Mouse (Mus musculus): ENCODE measurements at regions not wholly inside any gene's neighbourhood (a gene's known extent, or its start where the extent isn't known, plus 50 kb on each side); places are given as distances from the start of the nearest gene placed in this dataset.

DNA sequence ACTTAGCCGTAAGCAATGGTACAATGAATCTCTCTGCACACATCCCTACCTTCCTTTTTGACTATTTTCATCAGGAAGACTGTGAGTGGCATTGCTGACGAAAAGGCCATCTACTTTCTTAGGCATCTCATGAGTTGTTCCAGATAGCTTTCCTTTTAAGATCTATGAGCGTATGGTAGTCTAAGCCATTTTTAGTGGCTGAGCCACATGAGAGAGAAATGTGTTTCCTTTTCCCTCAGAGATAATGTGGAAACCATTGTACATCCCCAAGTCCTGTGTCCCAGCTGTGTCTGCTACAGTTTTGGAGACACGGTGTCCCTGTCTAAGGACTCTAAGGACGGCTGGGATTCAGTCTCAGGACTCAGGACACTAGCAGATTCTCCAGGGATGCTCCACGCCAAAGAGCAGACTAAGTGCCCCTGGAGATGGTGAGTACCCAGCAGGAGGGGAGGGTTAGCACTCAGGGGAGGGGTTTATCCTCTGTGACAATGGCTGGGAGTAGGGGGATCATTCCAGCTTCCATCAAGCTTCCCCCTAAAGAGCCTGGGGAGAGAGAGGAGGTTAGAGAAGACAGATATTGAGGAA, 199.0 kb downstream of the Cdca7 start:
- no peak for DNase-seq (ENCODE audit: low spot score)

DNA sequence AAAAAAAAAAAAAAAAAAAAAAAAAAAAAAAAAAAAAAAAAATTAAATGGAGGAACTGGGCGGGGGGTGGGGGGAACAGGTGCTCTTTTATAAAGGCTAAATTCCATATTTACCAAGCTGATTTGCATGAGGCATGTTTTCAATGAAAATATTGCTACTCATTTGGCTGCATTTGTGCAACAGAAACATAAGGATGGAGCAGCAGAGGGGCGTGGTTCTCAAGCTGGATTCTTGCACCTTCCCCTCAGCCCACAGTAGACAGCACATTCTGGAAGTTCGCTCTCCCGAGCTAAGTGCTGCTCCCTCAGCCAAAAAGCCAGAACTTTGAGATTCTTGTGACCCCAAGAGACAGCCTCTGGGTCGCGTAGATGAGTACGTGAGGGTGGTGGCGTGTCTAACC, 201.8 kb downstream of the Cdca7 start:
- DNase-seq (ENCODE audit: low spot score) = no peak

GRCm38 (mm10) chr2:72688031-72688430, 212.1 kb downstream of the Cdca7 start:
- no peak for DNase-seq (ENCODE audit: low spot score)

GRCm38 (mm10) chr2:72701081-72701480, 225.1 kb downstream of the Cdca7 start:
- no peak for DNase-seq (ENCODE audit: low spot score)

DNA sequence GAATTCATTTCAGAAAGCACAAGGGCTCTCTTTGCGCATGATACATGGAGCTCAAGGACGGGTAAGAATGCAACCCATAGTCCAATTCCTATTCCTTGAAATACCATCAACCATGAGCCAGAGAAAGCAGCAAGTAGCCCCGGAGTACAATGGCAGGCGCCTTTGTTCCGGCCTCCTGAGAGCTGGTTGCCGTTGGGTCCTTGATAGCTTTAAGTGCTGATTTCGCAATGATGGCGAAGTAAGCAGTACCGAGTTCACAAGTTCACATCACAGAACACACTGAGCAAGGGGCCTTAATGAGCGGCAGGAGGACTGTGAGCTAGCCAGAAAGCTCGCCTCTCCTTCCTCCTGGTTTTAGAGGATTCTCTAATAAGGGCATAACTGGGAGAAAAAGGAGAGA, 227.3 kb downstream of the Cdca7 start:
- no peak for DNase-seq (ENCODE audit: low spot score)

GRCm38 (mm10) chr2:72707676-72708659, 232.0 kb downstream of the Cdca7 start:
- no peak for DNase-seq (ENCODE audit: low spot score)

DNA sequence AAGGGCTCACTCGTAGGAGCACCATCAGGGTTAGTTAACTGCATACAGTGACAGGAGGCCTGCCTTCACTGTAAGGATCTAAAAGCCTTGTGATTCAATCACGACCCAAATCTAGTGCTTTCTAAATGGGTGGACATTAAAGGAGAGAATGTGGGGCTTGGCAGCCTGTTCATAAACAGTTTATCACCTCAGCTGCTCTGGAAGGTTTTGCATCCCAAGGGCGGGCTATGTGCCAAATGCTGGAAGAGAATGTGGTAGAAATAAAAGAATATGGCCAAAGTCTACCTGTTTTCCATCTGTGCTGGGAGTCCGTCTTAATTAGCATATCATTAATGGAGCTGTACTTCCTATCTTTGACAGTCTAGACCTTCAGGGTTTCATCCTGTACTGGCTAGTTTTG, 241.0 kb downstream of the Cdca7 start:
- no peak for DNase-seq (ENCODE audit: low spot score)

GRCm38 (mm10) chr2:72728699-72729098, 251.5 kb downstream of the Sp3 start:
- peak; percentile 67 for DNase-seq (ENCODE audit: low spot score)

- peak; percentile 38 for DNase-seq (ENCODE audit: low spot score)
These were observed 246.9 kb downstream of the Sp3 start for GRCm38 (mm10) chr2:72733371-72733770.

GRCm38 (mm10) chr2:72735035-72735434, 245.2 kb downstream of the Sp3 start:
- no peak for DNase-seq (ENCODE audit: low spot score)

GRCm38 (mm10) chr2:72736685-72737084, 243.6 kb downstream of the Sp3 start:
- DNase-seq (ENCODE audit: low spot score) = no peak

GRCm38 (mm10) chr2:72740391-72741361, 239.6 kb downstream of the Sp3 start:
- DNase-seq (ENCODE audit: low spot score) = peak; percentile 11

DNA sequence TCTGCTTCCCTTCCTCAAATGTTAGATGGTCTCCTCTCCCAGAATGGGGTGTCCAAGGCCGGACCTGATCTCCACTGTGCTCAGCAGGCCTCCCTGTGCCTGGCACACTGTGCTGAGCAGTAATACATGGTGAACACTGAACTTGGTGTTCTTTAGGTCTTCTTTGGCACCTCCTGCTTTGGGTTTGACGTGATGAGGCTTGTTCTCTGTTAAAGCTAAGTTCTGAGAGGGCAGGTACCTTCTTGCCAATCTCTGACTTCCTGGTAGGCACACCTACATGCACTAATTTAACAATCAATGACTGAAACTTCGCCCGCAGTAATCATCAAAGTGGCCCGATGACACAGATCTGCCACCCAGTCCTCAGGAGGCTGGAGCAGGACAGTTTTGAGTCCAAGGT, 238.5 kb downstream of the Sp3 start:
- no peak for DNase-seq (ENCODE audit: low spot score)

DNA sequence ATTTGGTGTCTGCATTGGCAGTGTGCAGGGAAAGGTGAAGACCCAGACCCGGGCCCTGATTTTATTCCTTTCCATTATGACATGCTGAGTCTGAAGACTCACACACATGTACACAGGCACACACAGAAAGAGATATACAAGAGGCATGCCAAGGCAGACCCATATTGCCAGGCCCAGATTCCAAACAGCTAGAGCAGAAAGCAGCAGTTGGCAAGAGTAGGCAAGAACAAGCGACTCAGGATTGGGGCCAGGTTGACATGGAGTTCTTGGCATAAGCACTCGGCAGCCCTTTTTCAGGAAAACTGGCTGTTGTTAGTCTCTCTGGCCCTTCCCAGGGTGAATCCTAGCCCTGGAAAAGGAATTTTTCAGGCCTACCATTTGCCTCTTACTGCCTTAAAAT, 236.6 kb downstream of the Sp3 start:
- DNase-seq (ENCODE audit: low spot score) = no peak

DNA sequence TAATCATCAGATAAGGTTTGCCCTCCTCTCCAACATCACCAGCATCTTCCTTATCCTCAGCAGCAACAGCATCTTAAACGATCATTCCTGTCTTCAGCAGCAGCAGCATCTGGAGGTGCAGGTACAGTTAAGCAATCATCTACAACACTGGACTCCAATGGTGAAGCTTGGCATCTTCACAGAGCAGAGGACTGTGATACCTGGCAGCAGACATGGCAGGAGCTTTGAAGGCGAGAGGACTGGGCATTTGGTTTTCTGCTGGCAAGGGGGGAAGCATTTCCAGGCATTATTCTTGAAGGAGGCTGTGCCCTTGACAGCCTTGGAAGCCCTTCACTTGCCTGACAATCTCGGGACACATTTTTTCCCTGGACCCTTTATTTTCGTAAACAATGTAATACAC, 235.3 kb downstream of the Sp3 start:
- no peak for DNase-seq (ENCODE audit: low spot score)

DNA sequence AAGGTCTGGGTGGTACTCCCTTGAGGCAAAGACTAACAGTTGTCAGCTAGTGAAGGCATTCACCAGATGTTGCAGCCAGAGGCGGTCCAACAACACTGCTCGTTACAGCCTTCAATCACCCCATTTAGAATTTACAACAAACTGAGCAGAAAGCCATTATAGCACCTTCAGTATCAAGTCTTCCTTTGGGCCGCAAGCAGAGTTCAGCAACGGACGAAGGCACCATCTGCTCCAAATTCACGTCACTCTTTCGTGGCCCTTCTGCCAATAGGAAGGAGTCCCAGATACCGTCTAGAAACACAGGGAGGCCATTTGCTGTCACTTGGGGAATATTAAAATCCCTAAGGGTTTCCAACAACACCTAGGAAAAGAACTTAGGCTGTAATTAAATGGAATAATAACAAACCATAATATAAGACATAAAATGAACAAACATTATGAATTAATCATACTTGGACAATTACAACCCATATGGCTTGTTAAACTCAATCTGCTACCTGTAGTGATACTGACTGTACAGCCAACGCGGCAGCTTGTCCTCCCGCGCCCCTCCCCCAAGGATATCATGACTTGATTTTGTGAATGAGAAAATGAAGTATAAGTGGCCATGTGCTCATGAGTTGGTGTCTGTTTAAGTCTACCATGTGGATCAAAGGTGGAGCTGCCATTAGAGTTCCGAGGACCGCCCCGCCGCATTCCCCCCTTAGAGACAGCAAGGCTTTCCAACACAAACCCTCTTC, 233.6 kb downstream of the Sp3 start:
- DNase-seq (ENCODE audit: low spot score) = no peak

GRCm38 (mm10) chr2:72747299-72747698, 232.9 kb downstream of the Sp3 start:
- DNase-seq (ENCODE audit: low spot score) = no peak

- DNase-seq (ENCODE audit: low spot score) = no peak
These were observed 230.8 kb downstream of the Sp3 start for GRCm38 (mm10) chr2:72749495-72749894.

GRCm38 (mm10) chr2:72751441-72751840, 228.8 kb downstream of the Sp3 start:
- DNase-seq (ENCODE audit: low spot score) = no peak

- peak; percentile 63 for DNase-seq (ENCODE audit: low spot score)
These were observed 227.5 kb downstream of the Sp3 start for GRCm38 (mm10) chr2:72752624-72753176.
